Mouse (Mus musculus) forebrain, embryonic 11.5 days (tissue): Measurements from ENCODE around the gene Syngr1. TPM values are rescaled to one million over a fixed set of nuclear protein-coding genes. Genes with fewer than 3 reads are reported as not detected.

ENCODE experiments used
- ATAC-seq: fragments of 200-750 bp; cut with Nextera tagmentation; replicated peaks from 2 replicates; pipeline ENCODE4 v1.8.0; 2017; ENCODE audit warnings: moderate TSS enrichment; ENCODE audit not compliant: low FRiP score
- DNase-seq: peaks from one replicate; pipeline ENCODE4 v3.0.0-alpha.2; 2017; ENCODE audit warnings: low spot score
- H3K27ac ChIP-seq: fragments of 300-500 bp; sonication (generic); 2 replicates; pipeline ENCODE4 v1.5.1; 2014; ENCODE audit warnings: low read depth, low read length
- H3K27me3 ChIP-seq: fragments of 300-500 bp; sonication (generic); 2 replicates; pipeline ENCODE4 v1.6.1; 2014; ENCODE audit warnings: mild to moderate bottlenecking, low read length, mixed read lengths; ENCODE audit not compliant: control insufficient read depth, insufficient read depth
- H3K36me3 ChIP-seq: fragments of 300-500 bp; sonication (generic); 2 replicates; pipeline ENCODE4 v1.6.1; 2014; ENCODE audit warnings: mild to moderate bottlenecking, low read length, moderate library complexity, mixed read lengths; ENCODE audit not compliant: control insufficient read depth, insufficient read depth
- H3K4me1 ChIP-seq: fragments of 300-500 bp; sonication (generic); replicated peaks from 2 replicates; pipeline ENCODE4 v1.6.1; 2014; ENCODE audit warnings: low read length, mixed read lengths; ENCODE audit not compliant: control insufficient read depth, insufficient read depth
- H3K4me2 ChIP-seq: fragments of 300-500 bp; sonication (generic); 2 replicates; pipeline ENCODE4 v1.6.1; 2014; ENCODE audit warnings: low read depth, mild to moderate bottlenecking, low read length, moderate library complexity, mixed read lengths; ENCODE audit not compliant: severe bottlenecking
- H3K4me3 ChIP-seq: fragments of 300-500 bp; sonication (generic); 2 replicates; pipeline ENCODE4 v1.5.1; 2014; ENCODE audit warnings: low read depth, low read length
- H3K9ac ChIP-seq: fragments of 300-500 bp; sonication (generic); 2 replicates; pipeline ENCODE4 v1.6.1; 2014; ENCODE audit warnings: low read length
- H3K9me3 ChIP-seq: fragments of 300-500 bp; sonication (generic); 2 replicates; pipeline ENCODE4 v1.6.1; 2016; ENCODE audit warnings: low read length, mixed read lengths; ENCODE audit not compliant: control insufficient read depth
- WGBS: fragments of 180-500 bp; shearing (Covaris S2); extraction: QIAGEN DNeasy Blood & Tissue Kit; methylation state at CpG from one replicate; pipeline ENCODE4 v1.1.7; 2014; 5-methylcytosine and 5-hydroxymethylcytosine counted together
- polyA plus RNA-seq: library from polyadenylated mRNA; unstranded; fragments of >200 nt; fragmentation: Nextera tagmentation; extraction: Ambion mirVana; gene quantifications from 2 replicates; pipeline ENCODE4 v1.2.1, GENCODE M21; 2014

Syngr1 gene
- polyA plus RNA-seq = 11.3 and 13.6 TPM in 2 replicates

DNA sequence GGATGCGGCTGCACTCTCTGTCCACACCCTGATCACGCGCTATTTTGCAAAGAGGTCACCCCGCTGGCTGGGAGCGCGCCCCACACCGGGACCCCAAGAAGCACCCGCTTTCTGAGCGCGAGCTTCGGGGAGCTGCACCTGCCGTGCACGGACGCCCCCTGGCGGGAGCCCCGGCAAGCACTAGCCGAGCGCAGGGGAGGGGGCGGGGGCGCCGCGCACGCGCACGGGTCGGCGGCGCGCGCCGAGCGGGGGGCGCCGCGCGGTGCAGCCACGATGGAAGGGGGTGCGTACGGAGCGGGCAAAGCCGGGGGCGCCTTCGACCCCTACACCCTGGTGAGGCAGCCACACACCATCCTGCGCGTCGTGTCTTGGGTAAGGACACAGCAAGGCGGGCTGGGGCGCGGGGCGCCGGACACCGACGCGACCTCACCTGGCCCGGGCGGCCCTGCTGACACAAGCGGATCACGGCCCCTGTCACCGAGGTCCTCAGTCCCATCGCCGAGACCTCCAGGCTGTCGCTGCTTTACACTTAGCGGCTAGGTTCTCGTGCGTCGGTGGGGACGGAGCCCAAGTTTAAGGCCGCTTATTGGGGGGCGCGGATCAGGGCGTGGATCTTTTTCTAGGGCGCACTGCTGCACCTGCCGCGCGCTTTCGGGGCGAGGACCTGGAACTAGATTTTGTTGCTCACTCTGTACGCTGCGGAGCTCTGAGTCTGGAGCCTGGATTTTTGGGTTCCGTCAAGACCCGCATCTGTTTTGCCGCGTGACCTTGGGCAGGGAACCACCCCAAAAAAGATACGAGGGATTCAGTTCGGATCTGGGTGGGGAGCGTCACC, at the start of gene Syngr1, which contains the start of gene Rpl3:
TSS of gene Syngr1 (plus strand) at position 214 of the 835 bp plus-strand sequence.
TSS of gene Rpl3 (minus strand) at position 748 of the 835 bp plus-strand sequence.
- peaks cover 12% of the 10 kb centered on the region for H3K27me3 ChIP-seq
- peak; percentile 76 for ATAC-seq
- under 1% methylated on average over 83 of the region's 86 CpGs for WGBS

GRCm38 (mm10) chr15:80042152-80042551, 49.0 kb upstream of the Syngr1 start:
- WGBS = 79% methylated on average over 4 of the region's 4 CpGs
- ATAC-seq = no peak
- DNase-seq = no peak

More for the DNA sequence above, at the start of gene Syngr1, which contains the start of gene Rpl3:
- peak within 1 kb of the TSS; percentile 69 for H3K4me3 ChIP-seq
- peak within 1 kb of the TSS; percentile 82 for H3K4me2 ChIP-seq
- H3K27ac ChIP-seq = no peak within 1 kb of the TSS
- DNase-seq = peak; percentile 90
- H3K9ac ChIP-seq = peak within 1 kb of the TSS; percentile 74
- H3K9me3 ChIP-seq = no peaks in the 10 kb centered on the region
- H3K36me3 ChIP-seq = no peaks in the 10 kb centered on the region
- H3K4me1 ChIP-seq = peaks cover 4% of the 10 kb centered on the region; the same call in 1 of the 2 replicates

GRCm38 (mm10) chr15:80044249-80044648, 46.9 kb upstream of the Syngr1 start:
- H3K4me1 ChIP-seq = no peaks in the 10 kb centered on the region
- no peaks in the 10 kb centered on the region for H3K36me3 ChIP-seq
- H3K4me3 ChIP-seq = no peak overlapping the region
- H3K9me3 ChIP-seq = no peaks in the 10 kb centered on the region; the same call in 1 of the 2 replicates
- H3K27me3 ChIP-seq = no peaks in the 10 kb centered on the region
- H3K9ac ChIP-seq = no peak overlapping the region
- WGBS = 89% methylated on average over 10 of the region's 10 CpGs
- H3K4me2 ChIP-seq = no peak overlapping the region
- no peak for ATAC-seq
- DNase-seq = no peak
- H3K27ac ChIP-seq = no peak overlapping the region

More at GRCm38 (mm10) chr15:80042152-80042551, 49.0 kb upstream of the Syngr1 start:
- Histone ChIP-seq H3K36me3 (no peaks in the 10 kb centered on the region), H3K4me1 (no peaks in the 10 kb centered on the region), H3K27ac (no peak overlapping the region), H3K27me3 (no peaks in the 10 kb centered on the region), H3K9me3 (no peaks in the 10 kb centered on the region; the same call in 1 of the 2 replicates), H3K4me2 (no peak overlapping the region), H3K9ac (no peak overlapping the region), H3K4me3 (no peak overlapping the region)

DNA sequence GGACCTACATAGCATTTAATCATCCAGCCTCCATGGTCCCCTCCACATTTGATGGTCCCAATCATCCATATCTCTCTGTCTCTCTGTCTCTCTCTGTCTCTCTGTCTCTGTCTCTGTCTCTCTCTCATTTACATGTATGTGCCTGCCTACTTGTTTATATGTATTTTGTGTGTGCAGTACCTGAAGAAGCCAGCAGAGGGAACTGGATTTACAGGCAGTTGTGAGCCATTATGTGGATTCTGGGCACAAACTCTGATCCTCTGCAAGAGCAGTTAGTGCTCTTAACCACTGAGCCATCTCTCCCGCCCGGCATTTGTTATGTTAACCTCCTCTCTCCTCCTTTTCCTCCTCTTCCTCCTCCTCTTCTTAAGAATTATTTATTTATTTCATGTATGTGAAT, 45.4 kb upstream of the Syngr1 start:
- WGBS = 92% methylated on average over 2 of the region's 2 CpGs
- Histone ChIP-seq H3K9ac (no peak overlapping the region), H3K27me3 (no peaks in the 10 kb centered on the region), H3K9me3 (no peaks in the 10 kb centered on the region; the same call in 1 of the 2 replicates), H3K4me3 (no peak overlapping the region), H3K27ac (no peak overlapping the region), H3K4me2 (no peak overlapping the region), H3K36me3 (no peaks in the 10 kb centered on the region), H3K4me1 (no peaks in the 10 kb centered on the region)
- DNase-seq (no peak), ATAC-seq (no peak)

DNA sequence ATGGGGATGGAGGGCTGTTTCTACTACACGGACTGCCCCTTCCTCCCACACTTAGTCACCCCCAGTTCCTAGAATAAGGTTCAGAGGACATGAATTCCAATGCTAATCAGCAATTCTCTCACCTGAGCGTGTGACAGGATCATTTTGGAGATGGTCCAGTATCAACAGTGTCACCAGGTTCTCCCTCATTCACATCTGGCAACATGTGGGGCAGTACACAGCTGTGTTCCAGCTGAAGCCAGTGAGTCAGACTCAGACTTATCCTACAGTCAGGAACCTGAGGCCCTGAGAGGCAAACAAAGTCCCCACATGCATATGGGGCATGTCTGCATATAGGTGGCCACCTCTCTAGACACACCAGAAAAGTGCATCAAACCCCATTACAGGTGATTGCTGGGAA, 43.9 kb upstream of the Syngr1 start:
- no peaks in the 10 kb centered on the region for H3K27me3 ChIP-seq
- H3K36me3 ChIP-seq = no peaks in the 10 kb centered on the region
- no peaks in the 10 kb centered on the region; the same call in 1 of the 2 replicates for H3K9me3 ChIP-seq
- DNase-seq (no peak), ATAC-seq (no peak)
- H3K4me2 ChIP-seq = no peak overlapping the region
- H3K4me3 ChIP-seq = no peak overlapping the region
- H3K9ac ChIP-seq = no peak overlapping the region
- no peak overlapping the region for H3K27ac ChIP-seq
- no peaks in the 10 kb centered on the region for H3K4me1 ChIP-seq
- 81% methylated on average over 2 of the region's 2 CpGs for WGBS

DNA sequence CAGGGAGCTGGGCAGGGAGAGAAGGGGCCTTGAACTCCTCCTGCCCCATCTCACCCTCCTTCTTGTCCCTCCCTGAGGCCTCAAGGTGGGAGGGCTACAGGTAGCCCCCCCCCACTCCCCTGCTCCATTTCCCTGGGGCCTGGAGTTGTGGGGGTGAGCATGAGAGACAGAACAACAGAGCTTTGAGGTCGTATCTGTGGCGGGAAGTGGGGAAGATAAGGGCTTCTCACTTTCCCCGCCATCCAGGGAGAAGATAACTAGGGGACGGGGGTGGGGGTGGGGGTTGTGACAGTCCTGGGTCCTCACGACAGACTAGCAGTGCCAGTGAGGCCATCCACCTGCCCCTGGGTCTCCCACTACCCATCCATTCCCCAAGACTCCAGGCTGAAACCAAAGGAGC, 43.2 kb upstream of the Syngr1 start:
- Histone ChIP-seq H3K9ac (no peak overlapping the region), H3K27me3 (no peaks in the 10 kb centered on the region), H3K4me2 (no peak overlapping the region), H3K4me3 (no peak overlapping the region), H3K9me3 (no peaks in the 10 kb centered on the region; the same call in 1 of the 2 replicates), H3K36me3 (no peaks in the 10 kb centered on the region), H3K4me1 (no peaks in the 10 kb centered on the region), H3K27ac (no peak overlapping the region)
- 65% methylated on average over 5 of the region's 5 CpGs for WGBS
- DNase-seq (no peak), ATAC-seq (no peak)

- no peak overlapping the region for H3K4me2 ChIP-seq
- H3K27ac ChIP-seq = no peak overlapping the region
- H3K9ac ChIP-seq = no peak overlapping the region
- no peaks in the 10 kb centered on the region for H3K36me3 ChIP-seq
- 87% methylated on average over 4 of the region's 4 CpGs for WGBS
- DNase-seq (no peak), ATAC-seq (no peak)
- no peak overlapping the region for H3K4me3 ChIP-seq
- no peaks in the 10 kb centered on the region for H3K27me3 ChIP-seq
- no peaks in the 10 kb centered on the region; the same call in 1 of the 2 replicates for H3K9me3 ChIP-seq
- H3K4me1 ChIP-seq = no peaks in the 10 kb centered on the region; the same call in 1 of the 2 replicates
Observed at GRCm38 (mm10) chr15:80050093-80050492, 41.0 kb upstream of the Syngr1 start.

DNA sequence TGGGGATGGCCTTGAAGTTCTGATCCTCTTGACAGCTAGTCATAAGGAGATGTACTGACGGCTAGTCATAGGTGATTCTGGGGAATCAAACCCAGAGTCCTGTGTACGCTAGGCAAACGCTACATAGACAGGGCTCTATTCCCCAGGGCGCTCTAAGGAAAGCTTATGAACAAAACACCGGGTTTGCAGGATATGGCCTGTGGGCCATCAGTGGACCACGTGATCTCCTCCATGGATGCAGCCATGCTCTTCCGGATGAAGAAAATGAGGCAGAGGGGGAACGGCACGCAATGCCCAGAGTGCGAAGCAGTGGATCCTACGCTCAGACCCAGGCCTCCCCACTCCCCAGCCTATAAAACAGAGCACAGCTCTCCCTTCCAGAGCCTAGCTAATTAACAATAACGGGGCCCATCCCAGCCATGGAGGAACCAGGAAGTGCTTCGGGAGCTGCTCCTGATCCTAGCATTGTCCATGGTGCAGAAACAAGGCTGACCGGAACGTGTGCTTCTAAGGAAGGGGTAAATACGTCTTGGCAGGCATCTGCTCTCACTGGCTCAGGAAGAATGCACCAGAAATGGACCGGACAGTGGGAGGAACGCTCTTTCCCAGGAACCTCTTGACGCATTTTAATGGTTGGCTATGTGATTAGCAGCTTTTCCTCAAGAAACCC, 39.9 kb upstream of the Syngr1 start:
- Histone ChIP-seq H3K27ac (no peak overlapping the region), H3K9me3 (no peaks in the 10 kb centered on the region), H3K36me3 (no peaks in the 10 kb centered on the region), H3K4me2 (no peak overlapping the region), H3K4me1 (no peaks in the 10 kb centered on the region; the same call in 1 of the 2 replicates), H3K27me3 (no peaks in the 10 kb centered on the region), H3K9ac (no peak overlapping the region), H3K4me3 (no peak overlapping the region)
- ATAC-seq (no peak), DNase-seq (no peak)
- 82% methylated on average over 19 of the region's 19 CpGs for WGBS
